Mouse (Mus musculus): ENCODE results near the gene Zfp449. TPM values are rescaled to one million over a fixed set of nuclear protein-coding genes. Genes with fewer than 3 reads are reported as not detected.

Gene Zfp449
- polyA plus RNA-seq, 1 experiment from 2014 or later = 6.0 TPM

DNA sequence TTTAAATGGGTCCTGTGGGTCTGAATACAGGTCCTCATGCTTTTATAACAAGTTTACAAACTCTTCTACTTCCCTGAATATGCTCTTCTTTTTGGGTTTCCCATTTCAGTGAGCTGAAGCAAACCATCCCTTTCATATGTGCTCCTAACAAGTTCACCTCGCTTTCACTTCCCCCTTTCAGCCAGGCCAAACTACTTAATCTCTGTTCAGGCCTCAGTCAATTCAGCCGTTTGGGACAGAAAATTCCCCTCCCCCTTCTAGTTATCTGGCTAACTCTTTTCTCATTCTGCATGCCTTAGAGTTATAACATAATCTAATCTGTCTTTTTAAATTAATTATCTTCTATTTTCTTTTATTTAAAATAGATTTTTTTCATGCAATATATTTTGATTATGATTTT, 58.4 kb downstream of the Zfp449 start:
- Histone ChIP-seq H3K27me3 (no peaks in the 10 kb centered on the region), H3K9ac (no peak overlapping the region), H3K9me3 (no peaks in the 10 kb centered on the region), H3K4me2 (no peak overlapping the region), H3K36me3 (no peaks in the 10 kb centered on the region), H3K4me1 (replicated peaks) (no peaks in the 10 kb centered on the region), H3K27ac (replicated peaks) (no peak overlapping the region), H3K4me3 (no peak overlapping the region)
- 43% methylated on average over 2 of the region's 2 CpGs for WGBS
- ATAC-seq (ENCODE audit: low FRiP score, low read depth) = no peak

DNA sequence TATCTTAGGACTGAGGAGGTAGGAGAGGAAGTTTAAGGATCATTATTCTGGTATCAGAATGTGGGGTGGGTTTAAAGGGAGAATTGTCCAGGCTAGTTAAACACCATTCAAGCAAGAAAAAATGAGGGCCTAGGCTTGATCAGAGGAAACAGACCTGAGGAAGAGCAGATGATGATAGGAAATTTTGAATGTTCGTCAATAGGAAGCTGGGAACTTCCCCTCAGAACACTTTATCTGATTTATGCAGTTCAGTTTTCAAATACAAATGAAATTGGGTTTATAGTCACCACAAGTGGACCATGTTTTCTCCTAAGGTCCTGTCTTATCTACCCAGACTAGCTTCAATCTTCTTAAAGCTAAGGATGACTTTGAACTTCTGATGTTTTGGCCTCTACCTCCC, 59.3 kb downstream of the Zfp449 start:
- no peak for ATAC-seq (ENCODE audit: low FRiP score, low read depth)
- WGBS = 78% methylated on average over 1 of the region's 1 CpGs

DNA sequence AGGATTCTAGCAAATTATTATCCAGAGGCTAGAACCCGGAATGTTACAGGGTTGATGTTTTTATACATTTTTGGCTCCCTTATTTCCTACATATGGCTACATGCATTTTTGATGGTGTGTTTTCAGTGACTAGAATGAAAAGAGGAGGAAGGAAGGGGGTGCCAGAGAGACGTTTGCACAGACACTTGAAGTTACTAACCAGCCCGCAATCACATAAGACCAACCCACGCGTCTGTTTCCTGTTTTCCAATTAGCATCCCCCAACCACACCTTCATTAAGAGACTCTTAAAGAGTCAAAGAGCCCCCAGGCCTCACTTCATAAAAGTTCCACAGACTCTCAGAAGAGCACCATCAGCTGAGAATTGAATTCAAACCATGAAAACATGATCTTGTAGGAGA, 59.9 kb downstream of the Zfp449 start:
- Histone ChIP-seq H3K9me3 (no peaks in the 10 kb centered on the region), H3K4me3 (no peak overlapping the region), H3K4me1 (replicated peaks) (no peaks in the 10 kb centered on the region), H3K9ac (no peak overlapping the region), H3K36me3 (no peaks in the 10 kb centered on the region), H3K27me3 (no peaks in the 10 kb centered on the region), H3K4me2 (no peak overlapping the region), H3K27ac (replicated peaks) (no peak overlapping the region)
- 64% methylated on average over 5 of the region's 5 CpGs for WGBS
- no peak for ATAC-seq (ENCODE audit: low FRiP score, low read depth)

More for the DNA sequence above, 59.3 kb downstream of the Zfp449 start:
- Histone ChIP-seq H3K4me2 (no peak overlapping the region), H3K9me3 (no peaks in the 10 kb centered on the region), H3K36me3 (no peaks in the 10 kb centered on the region), H3K27ac (replicated peaks) (no peak overlapping the region), H3K4me1 (replicated peaks) (no peaks in the 10 kb centered on the region), H3K4me3 (no peak overlapping the region), H3K9ac (no peak overlapping the region), H3K27me3 (no peaks in the 10 kb centered on the region)

Other genes with a start within 250 kb of the Zfp449 start
- gene 3830403N18Rik, start 209.8 kb upstream of the Zfp449 start, polyA plus RNA-seq (2015; fragmentation: Nextera tagmentation; extraction: Ambion mirVana) = 0.64 and 0.75 TPM in 2 replicates
- gene Gm773, start 133.5 kb upstream of the Zfp449 start, polyA plus RNA-seq (2015; fragmentation: Nextera tagmentation; extraction: Ambion mirVana) = not detected in 2 replicates
- 46.7 and 47.1 TPM in 2 replicates for gene Smim10l2a, start 28.2 kb downstream of the Zfp449 start, polyA plus RNA-seq (2015; fragmentation: Nextera tagmentation; extraction: Ambion mirVana)
- 1.4 and 1.7 TPM in 2 replicates for gene Gm2174, start 101.6 kb downstream of the Zfp449 start, polyA plus RNA-seq (2015; fragmentation: Nextera tagmentation; extraction: Ambion mirVana)
- gene Ints6l, start 108.5 kb downstream of the Zfp449 start, polyA plus RNA-seq (2015; fragmentation: Nextera tagmentation; extraction: Ambion mirVana) = 16.4 and 17.2 TPM in 2 replicates
- not detected in 2 replicates for gene Gm10477, start 178.3 kb downstream of the Zfp449 start, polyA plus RNA-seq (2015; fragmentation: Nextera tagmentation; extraction: Ambion mirVana)
- gene Gm648, start 203.2 kb downstream of the Zfp449 start, polyA plus RNA-seq (2015; fragmentation: Nextera tagmentation; extraction: Ambion mirVana) = not detected in 2 replicates